Mouse (Mus musculus): ENCODE measurements around the gene Ppat.

Ppat gene

GRCm38 (mm10) chr5:76884107-76884506 lies 67.3 kb downstream of the Ppat start:
- DNase-seq (ENCODE audit: extremely low read depth, low read depth): no peak

- DNase-seq (ENCODE audit: extremely low read depth, low read depth): no peak
These were observed 75.1 kb downstream of the Ppat start for GRCm38 (mm10) chr5:76876106-76876758.

GRCm38 (mm10) chr5:76869553-76869952 lies 81.8 kb downstream of the Ppat start:
- no peak for DNase-seq (ENCODE audit: extremely low read depth, low read depth)

- no peak for DNase-seq (ENCODE audit: extremely low read depth, low read depth)
These were observed 82.6 kb downstream of the Ppat start for GRCm38 (mm10) chr5:76868693-76869286.

GRCm38 (mm10) chr5:76866819-76867218 lies 84.6 kb downstream of the Ppat start:
- no peak for DNase-seq (ENCODE audit: extremely low read depth, low read depth)
